Mouse (Mus musculus): ENCODE results near the gene Cc2d1a.

Cc2d1a gene

GRCm38 (mm10) chr8:84105676-84106075 is 42.1 kb downstream of the Cc2d1a start:
- DNase-seq (ENCODE audit: inconsistent age in 2 of 2, low spot score in 1 of 2), result peak in 1 of 2 experiments; percentile 25

GRCm38 (mm10) chr8:84104697-84105609 is 42.8 kb downstream of the Cc2d1a start, which contains the start of gene Dcaf15:
Gene Dcaf15 (minus strand): TSS chr8:84104768.
- peak; percentile 98 to 99 for DNase-seq (ENCODE audit: inconsistent age in 2 of 2, low spot score in 1 of 2)

- DNase-seq (ENCODE audit: inconsistent age in 2 of 2, low spot score in 1 of 2), result no peak
These were observed 43.5 kb downstream of the Cc2d1a start for GRCm38 (mm10) chr8:84104221-84104620.

- peak in 1 of 2 experiments; percentile 61 for DNase-seq (ENCODE audit: inconsistent age in 2 of 2, low spot score in 1 of 2)
These were observed 44.1 kb downstream of the Cc2d1a start for GRCm38 (mm10) chr8:84103601-84104000.

GRCm38 (mm10) chr8:84101476-84102270 is 46.1 kb downstream of the Cc2d1a start:
- peak in 1 of 2 experiments; percentile 26 for DNase-seq (ENCODE audit: inconsistent age in 2 of 2, low spot score in 1 of 2)

- no peak for DNase-seq (ENCODE audit: inconsistent age in 2 of 2, low spot score in 1 of 2)
These were observed 49.4 kb downstream of the Cc2d1a start for GRCm38 (mm10) chr8:84098376-84098775.

GRCm38 (mm10) chr8:84096061-84096460 is 51.7 kb downstream of the Cc2d1a start:
- peak in 1 of 2 experiments; percentile 25 for DNase-seq (ENCODE audit: inconsistent age in 2 of 2, low spot score in 1 of 2)

GRCm38 (mm10) chr8:84090585-84090984 is 57.2 kb downstream of the Cc2d1a start:
- peak; percentile 72 to 86 for DNase-seq (ENCODE audit: inconsistent age in 2 of 2, low spot score in 1 of 2)

- no peak for DNase-seq (ENCODE audit: inconsistent age in 2 of 2, low spot score in 1 of 2)
These were observed 58.5 kb downstream of the Cc2d1a start for GRCm38 (mm10) chr8:84089277-84089676.

GRCm38 (mm10) chr8:84087821-84088220 is 59.9 kb downstream of the Cc2d1a start:
- no peak for DNase-seq (ENCODE audit: inconsistent age in 2 of 2, low spot score in 1 of 2)

- DNase-seq (ENCODE audit: inconsistent age in 2 of 2, low spot score in 1 of 2), result no peak
These were observed 60.6 kb downstream of the Cc2d1a start for GRCm38 (mm10) chr8:84087156-84087555.

- DNase-seq (ENCODE audit: inconsistent age in 2 of 2, low spot score in 1 of 2), result no peak
These were observed 63.2 kb downstream of the Cc2d1a start for GRCm38 (mm10) chr8:84084341-84085115.

- peak in 1 of 2 experiments; percentile 78 for DNase-seq (ENCODE audit: inconsistent age in 2 of 2, low spot score in 1 of 2)
These were observed 63.9 kb downstream of the Cc2d1a start for GRCm38 (mm10) chr8:84083829-84084241.
